ENCODE assay signal across 23 mouse cellular contexts in genomic region chr9:66340394-66341094, GRCm38 (mm10). TPM values are rescaled to one million over a fixed set of nuclear protein-coding genes. Genes with fewer than 3 reads are reported as not detected.
DNase-seq lines count a peak whose midpoint lies in the region; ATAC-seq and TF ChIP-seq lines count a peak whose summit lies in the region.
"Had no signal": no experiment of that assay in that cellular context is flagged by ENCODE, and none has a peak within 500 bp of the region (broad histone marks: within the 10 kb centered on the region; RNA-seq: fewer than 3 reads in every experiment).

No protein-coding gene starts in this region.

- no peak overlapping the region for H3K27ac ChIP-seq in limb, embryonic 11.5 days (replicated peaks; ENCODE audit: low read depth, low read length)
- H3K27ac ChIP-seq in limb, embryonic 10.5 days = no peak overlapping the region
- no peak overlapping the region for H3K27ac ChIP-seq in MEL (ENCODE audit: control insufficient read depth, low read depth, low read length)
- H3K27ac ChIP-seq in liver, embryonic 12.5 days = peak overlapping the region; percentile 59
- no peak overlapping the region for H3K27ac ChIP-seq in forebrain, embryonic 12.5 days
- H3K27ac ChIP-seq: embryonic facial prominence, embryonic 13.5 days; forebrain, embryonic 15.5 days; hindbrain, embryonic 10.5 days; intestine, embryonic 15.5 days; kidney, embryonic 15.5 days; midbrain, embryonic 12.5 days had no signal

- no peaks in the 10 kb centered on the region for H3K36me3 ChIP-seq in limb, embryonic 11.5 days (ENCODE audit: control insufficient read depth, insufficient read depth, low read length)
- no peaks in the 10 kb centered on the region for H3K36me3 ChIP-seq in limb, embryonic 10.5 days
- peaks cover 0 to 13% of the 10 kb centered on the region in 2 experiments; a peak in 2 of 4 replicates for H3K36me3 ChIP-seq in MEL (ENCODE audit: control insufficient read depth in 1 of 2, insufficient read depth in 2 of 2, low read length in 2 of 2)
- H3K36me3 ChIP-seq in liver, embryonic 12.5 days = no peaks in the 10 kb centered on the region
- no peaks in the 10 kb centered on the region for H3K36me3 ChIP-seq in forebrain, embryonic 12.5 days (replicated peaks)
- H3K36me3 ChIP-seq: embryonic facial prominence, embryonic 13.5 days; forebrain, embryonic 15.5 days; hindbrain, embryonic 10.5 days; intestine, embryonic 15.5 days; kidney, embryonic 15.5 days; midbrain, embryonic 12.5 days had no signal

- no peak for TF ChIP-seq POLR2A in MEL (IDR thresholded peaks at IDR 0.05; ENCODE audit: control insufficient read depth in 1 of 2, insufficient read depth in 1 of 2, low read depth in 1 of 2, low read length in 2 of 2, poor library complexity in 1 of 2)

- H3K9me3 ChIP-seq in limb, embryonic 11.5 days (ENCODE audit: control insufficient read depth, low read length) = no peaks in the 10 kb centered on the region
- no peaks in the 10 kb centered on the region for H3K9me3 ChIP-seq in limb, embryonic 10.5 days (replicated peaks)
- no peaks in the 10 kb centered on the region for H3K9me3 ChIP-seq in MEL (replicated peaks; ENCODE audit: insufficient read depth, low read length)
- H3K9me3 ChIP-seq in liver, embryonic 12.5 days (replicated peaks) = no peaks in the 10 kb centered on the region
- H3K9me3 ChIP-seq in forebrain, embryonic 12.5 days = no peaks in the 10 kb centered on the region
- H3K9me3 ChIP-seq: embryonic facial prominence, embryonic 13.5 days; forebrain, embryonic 15.5 days; hindbrain, embryonic 10.5 days; intestine, embryonic 15.5 days; kidney, embryonic 15.5 days; midbrain, embryonic 12.5 days had no signal

- no peak for ATAC-seq in limb, embryonic 11.5 days (ENCODE audit: insufficient number of reproducible peaks, low FRiP score, low TSS enrichment, low read depth)
- ATAC-seq in liver, embryonic 12.5 days = peak; percentile 81
- ATAC-seq in megakaryocyte progenitor cell, adult 5-6 weeks (replicated peaks; ENCODE audit: poor library complexity) = peak; percentile 93
- ATAC-seq in forebrain, embryonic 12.5 days (ENCODE audit: low FRiP score) = no peak
- ATAC-seq: activated CD4-positive, CD25-positive, alpha-beta regulatory T cell, adult 4 months; forebrain, embryonic 15.5 days; hindbrain, embryonic 16.5 days; intestine, embryonic 15.5 days; lung, postnatal 0 days had no signal

- no peaks in the 10 kb centered on the region for H3K79me2 ChIP-seq in MEL (ENCODE audit: control insufficient read depth, insufficient read depth, low read length, poor library complexity)

- no peak overlapping the region for H3K4me2 ChIP-seq in limb, embryonic 11.5 days (ENCODE audit: low read depth, severe bottlenecking)
- peak overlapping the region; percentile 5; the same call in 1 of the 2 replicates for H3K4me2 ChIP-seq in liver, embryonic 12.5 days
- no peak overlapping the region for H3K4me2 ChIP-seq in forebrain, embryonic 12.5 days
- H3K4me2 ChIP-seq: embryonic facial prominence, embryonic 13.5 days; forebrain, embryonic 15.5 days; heart, embryonic 11.5 days; intestine, embryonic 15.5 days; kidney, embryonic 15.5 days; midbrain, embryonic 12.5 days had no signal

- DNase-seq in limb, embryonic 11.5 days (ENCODE audit: low spot score) = peak; percentile 6
- no peak for DNase-seq in limb, embryonic 10.5 days (ENCODE audit: low spot score)
- DNase-seq in MEL (ENCODE audit: low read depth, low spot score) = peak; percentile 63
- DNase-seq in heart, adult 18-20 months = no peak
- DNase-seq: adrenal gland, postnatal 10 days; cerebellum, adult 2 months; cerebellum, postnatal 36 days; embryo, embryonic 11 days; kidney, postnatal 36 days had no signal

- TF ChIP-seq CTCF in MEL (IDR thresholded peaks at IDR 0.05 in 2 of 3, conservative IDR thresholded peaks at IDR 0.05 in 1 of 3; ENCODE audit: control insufficient read depth in 1 of 3, insufficient read depth in 1 of 3, low read depth in 2 of 3, low read length in 3 of 3, poor library complexity in 1 of 3, severe bottlenecking in 1 of 3) = no peak

- H3K4me3 ChIP-seq in limb, embryonic 11.5 days (ENCODE audit: low read depth, low read length) = no peak overlapping the region
- H3K4me3 ChIP-seq in limb, embryonic 10.5 days = no peak overlapping the region
- H3K4me3 ChIP-seq in MEL (ENCODE audit: control insufficient read depth in 1 of 2, insufficient read depth in 1 of 2, low read depth in 2 of 2, low read length in 2 of 2) = no peak overlapping the region
- H3K4me3 ChIP-seq in liver, embryonic 12.5 days = no peak overlapping the region
- no peak overlapping the region for H3K4me3 ChIP-seq in forebrain, embryonic 12.5 days (replicated peaks)
- H3K4me3 ChIP-seq: embryonic facial prominence, embryonic 13.5 days; forebrain, embryonic 15.5 days; hindbrain, embryonic 10.5 days; intestine, embryonic 15.5 days; kidney, embryonic 15.5 days; midbrain, embryonic 12.5 days had no signal

- TF ChIP-seq EP300 in MEL (IDR thresholded peaks at IDR 0.05; ENCODE audit: low read depth in 1 of 2, low read length in 2 of 2) = peak; percentile 79 to 83

- no peak; the same call in 1 of the 2 replicates for TF ChIP-seq RAD21 in MEL (IDR thresholded peaks at IDR 0.05; ENCODE audit: low read depth, low read length)

- H3K4me1 ChIP-seq in limb, embryonic 11.5 days (ENCODE audit: control insufficient read depth, insufficient read depth, low read length) = no peaks in the 10 kb centered on the region
- H3K4me1 ChIP-seq in limb, embryonic 10.5 days = peaks cover 9% of the 10 kb centered on the region; the same call in 1 of the 2 replicates
- peaks cover 11 to 18% of the 10 kb centered on the region in 2 experiments for H3K4me1 ChIP-seq in MEL (ENCODE audit: control insufficient read depth in 1 of 2, insufficient read depth in 2 of 2, low read length in 2 of 2)
- H3K4me1 ChIP-seq in liver, embryonic 12.5 days = peaks cover 21% of the 10 kb centered on the region
- H3K4me1 ChIP-seq in forebrain, embryonic 12.5 days = no peaks in the 10 kb centered on the region
- H3K4me1 ChIP-seq: embryonic facial prominence, embryonic 13.5 days; forebrain, embryonic 15.5 days; intestine, embryonic 15.5 days; kidney, embryonic 15.5 days; midbrain, embryonic 12.5 days had no signal

- 94% methylated on average over 3 of the region's 3 CpGs for WGBS in limb, embryonic 11.5 days
- WGBS in limb, embryonic 10.5 days = 89% methylated on average over 3 of the region's 3 CpGs
- WGBS in liver, embryonic 12.5 days (ENCODE audit: insufficient replicate concordance) = 33% methylated on average over 3 of the region's 3 CpGs
- 83% methylated on average over 3 of the region's 3 CpGs for WGBS in forebrain, embryonic 12.5 days

- no peak overlapping the region for H3K9ac ChIP-seq in limb, embryonic 11.5 days (ENCODE audit: low read length)
- no peak overlapping the region for H3K9ac ChIP-seq in MEL (ENCODE audit: control insufficient read depth, low read depth, low read length, poor library complexity, severe bottlenecking)
- H3K9ac ChIP-seq in liver, embryonic 12.5 days = peak overlapping the region; percentile 19; the same call in 1 of the 2 replicates
- no peak overlapping the region for H3K9ac ChIP-seq in forebrain, embryonic 12.5 days
- H3K9ac ChIP-seq: embryonic facial prominence, embryonic 13.5 days; forebrain, embryonic 15.5 days; intestine, embryonic 15.5 days; kidney, embryonic 15.5 days; midbrain, embryonic 12.5 days had no signal

- no peaks in the 10 kb centered on the region for H3K27me3 ChIP-seq in limb, embryonic 11.5 days (ENCODE audit: control insufficient read depth, insufficient read depth, low read length)
- H3K27me3 ChIP-seq in limb, embryonic 10.5 days (ENCODE audit: low read depth, poor library complexity, severe bottlenecking) = no peaks in the 10 kb centered on the region
- H3K27me3 ChIP-seq in MEL (ENCODE audit: control insufficient read depth in 1 of 2, insufficient read depth in 2 of 2, low read length in 2 of 2) = no peaks in the 10 kb centered on the region
- H3K27me3 ChIP-seq in liver, embryonic 12.5 days (replicated peaks) = no peaks in the 10 kb centered on the region; the same call in 1 of the 2 replicates
- no peaks in the 10 kb centered on the region for H3K27me3 ChIP-seq in forebrain, embryonic 12.5 days
- H3K27me3 ChIP-seq: CH12.LX; embryonic facial prominence, embryonic 13.5 days; forebrain, embryonic 15.5 days; intestine, embryonic 15.5 days; kidney, embryonic 15.5 days; midbrain, embryonic 12.5 days had no signal

TF ChIP-seq in MEL, 35 proteins besides CTCF, POLR2A, EP300 and RAD21 (continues in another document):
- TF ChIP-seq USF1 (IDR thresholded peaks at IDR 0.05; ENCODE audit: low read depth, low read length) (no peak), HCFC1 (IDR thresholded peaks at IDR 0.05; ENCODE audit: low read depth, low read length) (0 out of 2 replicates have a peak, but pooled peaks have one; percentile 34), MYC (IDR thresholded peaks at IDR 0.05; ENCODE audit: low read depth, low read length) (0 out of 2 replicates have a peak, but pooled peaks have one; percentile 19), ETS1 (IDR thresholded peaks at IDR 0.05; ENCODE audit: low read depth, low read length) (peak; percentile 69), ZKSCAN1 (IDR thresholded peaks at IDR 0.05; ENCODE audit: low read depth, low read length) (no peak), ZNF384 (IDR thresholded peaks at IDR 0.05; ENCODE audit: low read depth, low read length) (no peak), MXI1 (IDR thresholded peaks at IDR 0.05; ENCODE audit: low read depth, low read length) (no peak), RCOR1 (IDR thresholded peaks at IDR 0.05; ENCODE audit: low read depth, low read length) (peak; percentile 69), SIN3A (IDR thresholded peaks at IDR 0.05; ENCODE audit: low read length) (0 out of 2 replicates have a peak, but pooled peaks have one; percentile 19), CHD1 (IDR thresholded peaks at IDR 0.05; ENCODE audit: low read depth, low read length) (no peak), JUND (IDR thresholded peaks at IDR 0.05; ENCODE audit: low read depth, low read length) (no peak), TCF12 (IDR thresholded peaks at IDR 0.05; ENCODE audit: low read depth, low read length) (peak; percentile 88), MAZ (IDR thresholded peaks at IDR 0.05; ENCODE audit: low read depth, low read length) (peak; percentile 57; the same call in 1 of the 2 replicates)

RNA-seq across cellular contexts. Expression of gene Herc1, which starts 9.7 kb away (rescaled TPM):
- polyA plus RNA-seq in limb, embryonic 11.5 days (2014; fragmentation: Nextera tagmentation; extraction: Ambion mirVana) = 24.9 and 28.2 TPM in 2 replicates
- polyA plus RNA-seq in limb, embryonic 10.5 days (2016; fragmentation: Nextera tagmentation; extraction: Ambion mirVana) = 21.4 and 22.4 TPM in 2 replicates
- 23.2 and 29.2 TPM in 2 replicates for total RNA-seq in MEL (2012; rRNA removed)
- polyA plus RNA-seq in MEL (2012; ENCODE audit: insufficient read depth in 1 of 2, insufficient read length in 2 of 2, low read depth in 1 of 2, low replicate concordance in 2 of 2, missing spikeins in 1 of 2) = 10 to 100 TPM; 22.7 to 28.8 TPM
- polyA plus RNA-seq in liver, embryonic 12.5 days (2016; fragmentation: Nextera tagmentation; extraction: Ambion mirVana) = 35.8 and 37.9 TPM in 2 replicates
- 33.4 and 39.9 TPM in 2 replicates for total RNA-seq in megakaryocyte progenitor cell, adult 5-6 weeks (2015)
- total RNA-seq in megakaryocyte progenitor cell, adult 5-6 weeks (2017) = 41.7 and 60.1 TPM in 2 replicates
- 50.9 and 54.9 TPM in 2 replicates for polyA plus RNA-seq in forebrain, embryonic 12.5 days (2016; fragmentation: Nextera tagmentation; extraction: Ambion mirVana)
- total RNA-seq in heart, adult 18-20 months (2021) = 10 to 100 TPM; 31.4 to 36.5 TPM

Comparison
In these comparisons a context has a peak if more than half of its experiments do, and no peak if none do; other contexts are left out.
1. DNase-seq: peak in limb, embryonic 11.5 days (single experiment) and MEL (single experiment); none in limb, embryonic 10.5 days (single experiment) and heart, adult 18-20 months (0 of 2).
2. ATAC-seq: peak in liver, embryonic 12.5 days (single experiment) and megakaryocyte progenitor cell, adult 5-6 weeks (single experiment); none in limb, embryonic 11.5 days (single experiment) and forebrain, embryonic 12.5 days (single experiment).